8 mouse cellular contexts compared by ENCODE assay signal in genomic region chr2:119236682-119237209, GRCm38 (mm10). TPM values are rescaled to one million over a fixed set of nuclear protein-coding genes. Genes with fewer than 3 reads are reported as not detected.
DNase-seq lines count a peak whose midpoint lies in the region; ATAC-seq and TF ChIP-seq lines count a peak whose summit lies in the region.

No protein-coding gene starts in this region.

- H3K9ac ChIP-seq in liver, embryonic 11.5 days (ENCODE audit: low read depth, low read length) = no peak overlapping the region

- TF ChIP-seq CTCF in thymus, adult 2 months (IDR thresholded peaks at IDR 0.05; ENCODE audit: borderline replicate concordance, control insufficient read depth, extremely low read depth, insufficient read depth, low read length, poor library complexity) = no peak

- H3K4me2 ChIP-seq in liver, embryonic 11.5 days = peak overlapping the region; percentile 83

- no peaks in the 10 kb centered on the region for H3K9me3 ChIP-seq in heart, embryonic 10.5 days
- no peaks in the 10 kb centered on the region for H3K9me3 ChIP-seq in liver, embryonic 11.5 days (ENCODE audit: control insufficient read depth, low read length)

- DNase-seq in heart, embryonic 10.5 days (ENCODE audit: low spot score) = no peak
- DNase-seq in heart, postnatal 4 days = no peak
- no peak for DNase-seq in thymus, adult 2 months
- DNase-seq in thymus, postnatal 25 days = no peak
- no peak for DNase-seq in liver, embryonic 11.5 days (ENCODE audit: low spot score)
- no peak for DNase-seq in cerebellum, adult 11-12 months
- DNase-seq in right cerebral cortex, adult 18-20 months = no peak
- DNase-seq in cerebellum, adult 18-20 months = no peak

- H3K27ac ChIP-seq in heart, embryonic 10.5 days = no peak overlapping the region; the same call in 1 of the 2 replicates
- no peak overlapping the region for H3K27ac ChIP-seq in thymus, adult 2 months (ENCODE audit: control insufficient read depth, insufficient read depth, low read length)
- H3K27ac ChIP-seq in liver, embryonic 11.5 days (ENCODE audit: low read depth, low read length) = no peak overlapping the region

- no peak for ATAC-seq in liver, embryonic 11.5 days (replicated peaks; ENCODE audit: low FRiP score)

- no peak for TF ChIP-seq POLR2A in thymus, adult 2 months (IDR thresholded peaks at IDR 0.05; ENCODE audit: control insufficient read depth, extremely low read depth, insufficient read depth, low read length, poor library complexity)

- H3K4me1 ChIP-seq in heart, embryonic 10.5 days = peaks cover 14% of the 10 kb centered on the region
- no peaks in the 10 kb centered on the region for H3K4me1 ChIP-seq in thymus, adult 2 months (replicated peaks; ENCODE audit: control insufficient read depth, insufficient read depth, low read length)
- H3K4me1 ChIP-seq in liver, embryonic 11.5 days (replicated peaks; ENCODE audit: control insufficient read depth, insufficient read depth, low read length) = peaks cover 10% of the 10 kb centered on the region

- H3K4me3 ChIP-seq in heart, embryonic 10.5 days = peak overlapping the region; percentile 63
- H3K4me3 ChIP-seq in thymus, adult 2 months (ENCODE audit: control insufficient read depth, insufficient read depth, low read length) = peak overlapping the region; percentile 33
- H3K4me3 ChIP-seq in liver, embryonic 11.5 days (ENCODE audit: low read depth, low read length) = peak overlapping the region; percentile 54

- 7% methylated on average over 25 of the region's 25 CpGs for WGBS in heart, embryonic 10.5 days
- WGBS in thymus, adult 2 months = 36% methylated on average over 25 of the region's 25 CpGs
- WGBS in liver, embryonic 11.5 days = 13% methylated on average over 25 of the region's 25 CpGs

- H3K27me3 ChIP-seq in heart, embryonic 10.5 days (ENCODE audit: insufficient read depth, poor library complexity, severe bottlenecking) = peaks cover 80% of the 10 kb centered on the region
- H3K27me3 ChIP-seq in thymus, adult 2 months (ENCODE audit: control insufficient read depth, insufficient read depth, low read length) = no peaks in the 10 kb centered on the region; the same call in 1 of the 2 replicates
- H3K27me3 ChIP-seq in liver, embryonic 11.5 days (replicated peaks; ENCODE audit: control insufficient read depth, insufficient read depth, low read length) = peaks cover 51% of the 10 kb centered on the region

- no peaks in the 10 kb centered on the region for H3K36me3 ChIP-seq in heart, embryonic 10.5 days
- H3K36me3 ChIP-seq in thymus, adult 2 months (ENCODE audit: control insufficient read depth, insufficient read depth, low read length) = no peaks in the 10 kb centered on the region
- no peaks in the 10 kb centered on the region for H3K36me3 ChIP-seq in liver, embryonic 11.5 days (ENCODE audit: control insufficient read depth, insufficient read depth, low read length)

RNA-seq across cellular contexts. Expression of gene Spint1, which starts 0.4 kb away (rescaled TPM):
- 2.6 and 8.8 TPM in 2 replicates for polyA plus RNA-seq in heart, embryonic 10.5 days (2016; fragmentation: Nextera tagmentation; extraction: Ambion mirVana)
- total RNA-seq in heart, postnatal 4 days (2021) = not detected
- 21.2 and 22.0 TPM in 2 replicates for polyA plus RNA-seq in thymus, adult 2 months (2012; rRNA removed)
- 2.3 and 2.5 TPM in 2 replicates for polyA plus RNA-seq in liver, embryonic 11.5 days (2014; fragmentation: Nextera tagmentation; extraction: Ambion mirVana)

RNA-seq across cellular contexts. Expression of gene Ppp1r14d, which starts 7.0 kb away (rescaled TPM):
- polyA plus RNA-seq in heart, embryonic 10.5 days (2016; fragmentation: Nextera tagmentation; extraction: Ambion mirVana) = 0.18 TPM in 1 of 2 replicates, not detected in the other
- not detected for total RNA-seq in heart, postnatal 4 days (2021)
- 0.42 and 0.92 TPM in 2 replicates for polyA plus RNA-seq in thymus, adult 2 months (2012; rRNA removed)
- not detected in 2 replicates for polyA plus RNA-seq in liver, embryonic 11.5 days (2014; fragmentation: Nextera tagmentation; extraction: Ambion mirVana)

RNA-seq across cellular contexts. Expression of gene Dnajc17, which starts 28.2 kb away (rescaled TPM):
- polyA plus RNA-seq in heart, embryonic 10.5 days (2016; fragmentation: Nextera tagmentation; extraction: Ambion mirVana) = 14.8 and 19.5 TPM in 2 replicates
- total RNA-seq in heart, postnatal 4 days (2021) = 10 to 100 TPM; 12.1 to 13.2 TPM
- 6.4 and 7.1 TPM in 2 replicates for polyA plus RNA-seq in thymus, adult 2 months (2012; rRNA removed)
- 16.9 and 18.1 TPM in 2 replicates for polyA plus RNA-seq in liver, embryonic 11.5 days (2014; fragmentation: Nextera tagmentation; extraction: Ambion mirVana)

RNA-seq across cellular contexts. Expression of gene Zfyve19, which starts 28.3 kb away (rescaled TPM):
- polyA plus RNA-seq in heart, embryonic 10.5 days (2016; fragmentation: Nextera tagmentation; extraction: Ambion mirVana) = 46.4 and 50.4 TPM in 2 replicates
- 10 to 100 TPM; 18.8 to 22.3 TPM for total RNA-seq in heart, postnatal 4 days (2021)
- 56.2 and 60.9 TPM in 2 replicates for polyA plus RNA-seq in thymus, adult 2 months (2012; rRNA removed)
- 47.2 and 48.5 TPM in 2 replicates for polyA plus RNA-seq in liver, embryonic 11.5 days (2014; fragmentation: Nextera tagmentation; extraction: Ambion mirVana)

RNA-seq across cellular contexts. Expression of gene Rhov, which starts 34.3 kb away (rescaled TPM):
- 0.39 TPM in 1 of 2 replicates, not detected in the other for polyA plus RNA-seq in heart, embryonic 10.5 days (2016; fragmentation: Nextera tagmentation; extraction: Ambion mirVana)
- total RNA-seq in heart, postnatal 4 days (2021) = not detected
- 2.6 and 3.5 TPM in 2 replicates for polyA plus RNA-seq in thymus, adult 2 months (2012; rRNA removed)
- polyA plus RNA-seq in liver, embryonic 11.5 days (2014; fragmentation: Nextera tagmentation; extraction: Ambion mirVana) = 0.38 TPM in 1 of 2 replicates, not detected in the other
